Mouse (Mus musculus) CH12.LX (cell line): ENCODE data around the gene Ptprk. TPM values are rescaled to one million over a fixed set of nuclear protein-coding genes. Genes with fewer than 3 reads are reported as not detected.

Experiments
- DNase-seq: peaks from one replicate; pipeline ENCODE4 v3.0.0-alpha.2; 2013; ENCODE audit errors: extremely low read depth
- H3K27ac ChIP-seq: 2 replicates; pipeline ENCODE4 v1.5.1; 2012; ENCODE audit warnings: low read depth, mild to moderate bottlenecking, control low read depth, moderate library complexity; ENCODE audit not compliant: insufficient read depth
- H3K27me3 ChIP-seq: replicated peaks from 2 replicates; pipeline ENCODE3; 2012; ENCODE audit warnings: inconsistent platforms
- H3K36me3 ChIP-seq, 2 experiments: replicated peaks in 1 of 2; 2 replicates each; pipeline versions ENCODE3 to v1.6.1; 2012; ENCODE audit warnings: inconsistent platforms in 1 of 2, low read length in 1 of 2, mild to moderate bottlenecking in 1 of 2, mixed read lengths in 1 of 2, moderate library complexity in 1 of 2; ENCODE audit not compliant: control insufficient read depth in 1 of 2, insufficient read depth in 1 of 2
- H3K4me1 ChIP-seq, 2 experiments: 2 replicates each; pipeline ENCODE4 v1.6.1; 2012; ENCODE audit warnings: inconsistent platforms in 1 of 2, moderate library complexity in 1 of 2; ENCODE audit not compliant: insufficient read depth in 2 of 2, control insufficient read depth in 1 of 2
- H3K4me2 ChIP-seq: 2 replicates; pipeline ENCODE4 v1.6.1; 2012; ENCODE audit warnings: low read depth, mild to moderate bottlenecking, control low read depth; ENCODE audit not compliant: poor library complexity, insufficient read depth, severe bottlenecking
- H3K4me3 ChIP-seq, 3 experiments: fragments of 150-350 bp in 1 of 3; sonication (generic) in 1 of 3; replicated peaks in 1 of 3; 2 replicates each; pipeline versions ENCODE3 to v1.5.1; 2011 to 2012; ENCODE audit warnings: low read depth in 2 of 3, low read length in 2 of 3, mild to moderate bottlenecking in 2 of 3, moderate library complexity in 2 of 3, control low read depth in 1 of 3, improper control_type of control experiment in 1 of 3, inconsistent platforms in 1 of 3, mixed read lengths in 1 of 3; ENCODE audit not compliant: poor library complexity in 1 of 3
- H3K79me2 ChIP-seq: replicated peaks from 2 replicates; pipeline ENCODE4 v1.6.1; 2012; ENCODE audit warnings: mild to moderate bottlenecking, moderate library complexity; ENCODE audit not compliant: control insufficient read depth, poor library complexity, insufficient read depth, severe bottlenecking; ENCODE audit errors: extremely low read depth
- H3K9ac ChIP-seq: 2 replicates; pipeline ENCODE4 v1.6.1; 2012; ENCODE audit warnings: low read depth, mild to moderate bottlenecking, control low read depth, moderate library complexity; ENCODE audit not compliant: insufficient read depth
- H3K9me3 ChIP-seq: replicated peaks from 2 replicates; pipeline ENCODE3; 2012; ENCODE audit warnings: low read length, inconsistent platforms, mixed read lengths
- CHD1 ChIP-seq: IDR thresholded peaks from 2 replicates; pipeline ENCODE4 v1.6.1; 2012; ENCODE audit warnings: low read depth, low read length, improper control_type of control experiment, inconsistent platforms
- CTCF ChIP-seq, 2 experiments: IDR thresholded peaks in 1 of 2; conservative IDR thresholded peaks in 1 of 2; 2 replicates each; pipeline ENCODE4 v1.5.1; 2011 to 2012; ENCODE audit warnings: low read depth in 2 of 2, low read length in 2 of 2, improper control_type of control experiment in 1 of 2, inconsistent platforms in 1 of 2, mild to moderate bottlenecking in 1 of 2, moderate library complexity in 1 of 2
- ELF1 ChIP-seq: IDR thresholded peaks from 2 replicates; pipeline ENCODE4 v1.6.1; 2014; ENCODE audit warnings: low read depth, mild to moderate bottlenecking, inconsistent platforms, low read length, improper control_type of control experiment
- EP300 ChIP-seq: IDR thresholded peaks from 2 replicates; pipeline ENCODE4 v1.6.1; 2011; ENCODE audit warnings: low read length, improper control_type of control experiment
- ETS1 ChIP-seq: conservative IDR thresholded peaks from 2 replicates; pipeline ENCODE4 v1.6.1; 2012; ENCODE audit warnings: low read depth, mild to moderate bottlenecking, inconsistent platforms, low read length, improper control_type of control experiment, moderate library complexity
- GABPA ChIP-seq: IDR thresholded peaks from 2 replicates; pipeline ENCODE4 v1.6.1; 2012; ENCODE audit warnings: low read depth, low read length, improper control_type of control experiment, inconsistent platforms; ENCODE audit not compliant: insufficient replicate concordance
- HCFC1 ChIP-seq: IDR thresholded peaks from 2 replicates; pipeline ENCODE4 v1.6.1; 2012; ENCODE audit warnings: low read depth, mild to moderate bottlenecking, inconsistent platforms, low read length, improper control_type of control experiment
- IRF4 ChIP-seq: IDR thresholded peaks from 2 replicates; pipeline ENCODE4 v1.6.1; 2014; ENCODE audit warnings: low read depth, mild to moderate bottlenecking, inconsistent platforms, low read length, improper control_type of control experiment
- JUN ChIP-seq: IDR thresholded peaks from 2 replicates; pipeline ENCODE4 v1.6.1; 2011; ENCODE audit warnings: low read depth, mild to moderate bottlenecking, low read length, improper control_type of control experiment, moderate library complexity; ENCODE audit not compliant: insufficient read depth
- JUND ChIP-seq: conservative IDR thresholded peaks from 2 replicates; pipeline ENCODE4 v1.6.1; 2011; ENCODE audit warnings: low read depth, low read length, improper control_type of control experiment
- MAX ChIP-seq: IDR thresholded peaks from 2 replicates; pipeline ENCODE4 v1.6.1; 2011; ENCODE audit warnings: low read length, improper control_type of control experiment
- MEF2A ChIP-seq: IDR thresholded peaks from 2 replicates; pipeline ENCODE4 v1.6.1; 2014; ENCODE audit warnings: low read depth, mild to moderate bottlenecking, inconsistent platforms, low read length, improper control_type of control experiment, borderline replicate concordance
- MXI1 ChIP-seq: IDR thresholded peaks from 2 replicates; pipeline ENCODE4 v1.6.1; 2011; ENCODE audit warnings: mild to moderate bottlenecking, low read depth, low read length, improper control_type of control experiment
- NRF1 ChIP-seq: IDR thresholded peaks from 2 replicates; pipeline ENCODE4 v1.6.1; 2014; ENCODE audit warnings: low read depth, mild to moderate bottlenecking, inconsistent platforms, low read length, improper control_type of control experiment, moderate library complexity
- POLR2AphosphoS2 ChIP-seq: IDR thresholded peaks from 2 replicates; pipeline ENCODE4 v1.6.1; 2011; ENCODE audit warnings: low read depth, low read length, improper control_type of control experiment
- RCOR1 ChIP-seq: conservative IDR thresholded peaks from 2 replicates; pipeline ENCODE4 v1.6.1; 2012; ENCODE audit warnings: low read depth, mild to moderate bottlenecking, inconsistent platforms, low read length, improper control_type of control experiment
- TCF12 ChIP-seq: IDR thresholded peaks from 2 replicates; pipeline ENCODE4 v1.6.1; 2014; ENCODE audit warnings: low read depth, mild to moderate bottlenecking, inconsistent platforms, low read length, improper control_type of control experiment
- UBTF ChIP-seq: IDR thresholded peaks from 2 replicates; pipeline ENCODE4 v1.6.1; 2012; ENCODE audit warnings: low read depth, mild to moderate bottlenecking, inconsistent platforms, low read length, improper control_type of control experiment, moderate library complexity
- ZNF384 ChIP-seq: IDR thresholded peaks from 2 replicates; pipeline ENCODE4 v1.6.1; 2012; ENCODE audit warnings: low read depth, low read length, improper control_type of control experiment, inconsistent platforms
- dilution Hi-C: fragments of 300-500 bp; cut with MboI; formaldehyde crosslinking; loops from 2 replicates; pipeline ENCODE4 v1.14.3; 2020; ENCODE audit warnings: low sequenced_read_pairs; ENCODE audit not compliant: extremely low pct_unique_long_range_greater_than_20kb, extremely low pct_ligation_motif_present
- in situ Hi-C: fragments of 300-500 bp; cut with MboI; formaldehyde crosslinking; loops from 3 replicates; pipeline ENCODE4 v1.14.3; 2019; ENCODE audit warnings: low sequenced_read_pairs, low pct_ligation_motif_present, low pct_unique_long_range_greater_than_20kb, mixed read lengths
- polyA plus RNA-seq: library from polyadenylated mRNA; unstranded; fragments of >175 nt; gene quantifications from 2 replicates; pipeline ENCODE4 v1.2.1, GENCODE M21; 2012; ENCODE audit warnings: low read depth; ENCODE audit not compliant: insufficient read length
- total RNA-seq, 2 experiments: library from RNA; depleted of rRNA; stranded (reverse); fragments of 300-350 nt in 1 of 2; fragments of >200 nt in 1 of 2; gene quantifications; 2 replicates each; pipeline ENCODE4 v1.2.3; 2012 to 2014

Gene Ptprk
- total and polyA plus RNA-seq, 3 experiments, result not detected

DNA sequence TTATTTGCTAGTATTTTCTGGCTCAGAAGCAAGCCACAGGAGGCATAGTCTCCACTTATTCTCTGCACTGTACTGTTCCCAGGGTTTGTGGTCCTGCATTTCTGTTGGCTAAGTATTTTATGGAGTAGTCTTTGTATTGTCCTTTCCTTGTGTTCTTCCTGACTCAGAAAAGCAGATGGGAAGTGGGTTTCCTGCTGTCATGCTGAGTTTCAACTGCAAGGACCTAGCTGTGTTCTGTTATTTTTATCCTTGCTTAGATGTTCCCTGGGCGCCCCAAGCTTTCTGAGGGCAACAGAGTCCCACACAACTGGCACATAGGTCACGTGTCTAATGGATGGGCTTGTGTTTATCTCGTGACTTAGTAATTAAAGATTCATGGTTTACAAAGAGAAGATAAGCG is 104.3 kb downstream of the Ptprk start:
- no peak for TF ChIP-seq JUND
- no peak for TF ChIP-seq ZNF384
- TF ChIP-seq CHD1, result no peak
- TF ChIP-seq MXI1, result no peak
- no peak for TF ChIP-seq POLR2AphosphoS2
- no peak for TF ChIP-seq HCFC1
- TF ChIP-seq NRF1, result no peak
- TF ChIP-seq RCOR1, result no peak
- no peak for TF ChIP-seq GABPA
- Histone ChIP-seq H3K9me3 (peaks cover 4% of the 10 kb centered on the region), H3K27me3 (no peaks in the 10 kb centered on the region), H3K27ac (no peak overlapping the region), H3K4me1 (no peaks in the 10 kb centered on the region), H3K9ac (no peak overlapping the region), H3K36me3 (no peaks in the 10 kb centered on the region), H3K4me3 (no peak overlapping the region), H3K79me2 (no peaks in the 10 kb centered on the region), H3K4me2 (no peak overlapping the region)
- DNase-seq, result no peak
- dilution Hi-C loops (no loop called here), in situ Hi-C loops (no loop called here)

DNA sequence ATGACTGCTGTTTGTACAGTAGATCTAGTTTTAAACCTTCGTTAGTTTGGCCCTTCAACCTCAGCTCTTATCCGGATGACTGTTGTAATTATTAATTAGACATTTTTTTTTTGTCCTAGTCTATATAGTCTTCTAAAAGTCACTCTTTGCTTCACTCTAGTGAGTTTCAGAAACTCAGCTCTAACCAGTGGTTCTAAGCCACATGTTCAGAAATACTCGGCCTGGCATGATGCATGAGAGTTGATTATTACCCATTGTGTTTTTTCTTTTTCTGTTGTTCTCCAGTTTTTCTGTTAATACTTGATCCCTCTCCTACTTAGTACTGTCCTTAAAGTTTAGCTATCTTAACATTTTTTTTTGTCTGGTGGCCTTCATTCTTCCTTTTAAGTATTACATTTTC is 107.5 kb downstream of the Ptprk start:
- Histone ChIP-seq H3K9ac (no peak overlapping the region), H3K27me3 (no peaks in the 10 kb centered on the region), H3K4me3 (no peak overlapping the region), H3K4me2 (no peak overlapping the region), H3K9me3 (peaks cover 12% of the 10 kb centered on the region), H3K36me3 (no peaks in the 10 kb centered on the region), H3K27ac (no peak overlapping the region), H3K4me1 (no peaks in the 10 kb centered on the region), H3K79me2 (no peaks in the 10 kb centered on the region)
- DNase-seq, result no peak
- TF ChIP-seq ETS1 (no peak), JUN (no peak), MEF2A (no peak), TCF12 (no peak), ELF1 (no peak)
- in situ Hi-C loops (no loop called here), dilution Hi-C loops (no loop called here)

DNA sequence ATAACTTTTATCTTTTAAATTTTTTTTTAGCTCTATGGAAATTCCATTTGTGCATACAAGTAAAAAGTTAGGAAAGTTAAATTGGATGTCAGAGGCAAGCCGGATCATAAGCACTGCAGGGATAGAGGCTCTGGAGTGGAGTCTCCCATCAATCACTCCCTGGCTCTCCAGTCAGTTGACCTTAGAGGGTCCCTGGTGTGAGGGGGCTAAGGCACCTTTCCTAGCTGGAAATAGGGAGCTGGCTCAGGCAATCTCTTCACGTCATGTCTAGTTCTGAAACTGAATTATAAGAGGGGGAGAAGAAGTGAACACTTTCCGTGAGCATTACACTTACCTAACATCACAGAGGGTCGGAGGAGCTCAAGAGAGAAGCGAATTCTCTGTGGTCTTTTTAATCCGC is 110.1 kb downstream of the Ptprk start:
- dilution Hi-C loops (no loop called here), in situ Hi-C loops (no loop called here)
- Histone ChIP-seq H3K27ac (no peak overlapping the region), H3K79me2 (no peaks in the 10 kb centered on the region), H3K36me3 (no peaks in the 10 kb centered on the region), H3K9ac (no peak overlapping the region), H3K27me3 (no peaks in the 10 kb centered on the region), H3K4me1 (no peaks in the 10 kb centered on the region), H3K4me2 (no peak overlapping the region), H3K4me3 (no peak overlapping the region), H3K9me3 (peaks cover 11% of the 10 kb centered on the region)
- TF ChIP-seq RCOR1 (no peak), TCF12 (no peak), MXI1 (no peak), CTCF (conservative IDR thresholded peaks at IDR 0.05 in 1 of 2, IDR thresholded peaks at IDR 0.05 in 1 of 2; ENCODE audit: low read depth in 2 of 2, low read length in 2 of 2) (no peak), CHD1 (no peak), IRF4 (no peak), MAX (no peak), UBTF (no peak), EP300 (no peak)
- no peak for DNase-seq
